Mouse (Mus musculus): ENCODE measurements around the gene Abcb9.
"Not testable (repeated sequence)": the region's sequence is repeated elsewhere in the genome, so short reads cannot be mapped to it uniquely, and the experiment has no call there.

The Abcb9 gene

GRCm38 (mm10) chr5:124062037-124062824 lies 33.4 kb downstream of the Abcb9 start:
- DNase-seq (ENCODE audit: extremely low spot score, low read depth, low spot score): no peak

- no peak for DNase-seq (ENCODE audit: extremely low spot score, low read depth, low spot score)
Measured at GRCm38 (mm10) chr5:124059677-124060076, 35.9 kb downstream of the Abcb9 start.

DNA sequence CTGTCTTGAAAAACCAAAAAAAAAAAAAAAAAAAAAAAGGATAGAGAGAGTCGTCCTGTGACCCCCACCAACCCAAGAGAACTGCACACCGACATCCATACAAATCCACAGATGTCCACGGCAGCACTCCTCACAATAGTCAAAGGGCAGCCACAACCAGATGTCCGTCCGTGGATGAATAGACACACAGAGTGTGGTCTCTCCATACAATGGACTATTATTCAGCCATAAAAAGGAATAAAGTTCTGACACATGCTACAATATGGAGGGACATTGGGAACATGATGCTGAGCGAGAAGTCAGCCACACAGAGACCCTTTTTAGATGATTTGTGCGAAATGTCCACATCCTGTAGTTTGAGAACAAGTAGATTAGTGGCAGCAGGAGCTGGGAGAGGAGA lies 36.8 kb downstream of the Abcb9 start:
- DNase-seq (ENCODE audit: extremely low spot score, low read depth, low spot score): no peak

- no peak for DNase-seq (ENCODE audit: extremely low spot score, low read depth, low spot score)
Measured at GRCm38 (mm10) chr5:124056956-124057355, 38.6 kb downstream of the Abcb9 start.

GRCm38 (mm10) chr5:124056219-124056618 lies 39.4 kb downstream of the Abcb9 start:
- DNase-seq (ENCODE audit: extremely low spot score, low read depth, low spot score): no peak

- DNase-seq (ENCODE audit: extremely low spot score, low read depth, low spot score): not testable (repeated sequence)
Measured at GRCm38 (mm10) chr5:124052641-124053040, 43.0 kb downstream of the Abcb9 start.

DNA sequence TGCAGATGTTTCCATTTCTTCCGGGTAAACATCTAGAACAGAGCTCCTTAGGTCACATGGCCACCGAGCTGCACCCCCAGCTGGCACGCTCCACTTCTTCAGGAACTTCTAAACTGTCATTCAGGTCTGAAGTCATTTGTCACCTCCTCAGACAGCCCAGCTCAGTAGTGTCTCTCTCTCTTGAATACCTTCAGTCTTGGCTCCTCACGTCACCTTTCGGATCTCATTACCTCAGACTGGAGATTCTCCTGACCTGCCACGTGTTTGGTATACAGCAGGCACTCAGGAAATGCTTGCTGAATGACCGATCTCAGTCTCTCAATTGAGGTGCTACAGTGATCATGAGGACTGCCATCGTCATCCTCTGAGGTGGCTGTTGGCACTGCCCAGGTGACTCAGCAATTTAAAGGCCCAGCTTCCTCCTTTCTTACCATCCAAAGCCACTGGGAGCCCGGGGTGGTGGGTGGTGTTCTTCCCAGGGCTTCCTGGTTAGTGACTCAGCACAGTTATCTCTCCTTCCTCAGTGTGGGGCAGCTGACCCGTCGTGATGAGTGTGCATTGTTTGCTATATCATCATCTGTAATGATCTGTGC lies 43.6 kb downstream of the Abcb9 start:
- no peak for DNase-seq (ENCODE audit: extremely low spot score, low read depth, low spot score)

DNA sequence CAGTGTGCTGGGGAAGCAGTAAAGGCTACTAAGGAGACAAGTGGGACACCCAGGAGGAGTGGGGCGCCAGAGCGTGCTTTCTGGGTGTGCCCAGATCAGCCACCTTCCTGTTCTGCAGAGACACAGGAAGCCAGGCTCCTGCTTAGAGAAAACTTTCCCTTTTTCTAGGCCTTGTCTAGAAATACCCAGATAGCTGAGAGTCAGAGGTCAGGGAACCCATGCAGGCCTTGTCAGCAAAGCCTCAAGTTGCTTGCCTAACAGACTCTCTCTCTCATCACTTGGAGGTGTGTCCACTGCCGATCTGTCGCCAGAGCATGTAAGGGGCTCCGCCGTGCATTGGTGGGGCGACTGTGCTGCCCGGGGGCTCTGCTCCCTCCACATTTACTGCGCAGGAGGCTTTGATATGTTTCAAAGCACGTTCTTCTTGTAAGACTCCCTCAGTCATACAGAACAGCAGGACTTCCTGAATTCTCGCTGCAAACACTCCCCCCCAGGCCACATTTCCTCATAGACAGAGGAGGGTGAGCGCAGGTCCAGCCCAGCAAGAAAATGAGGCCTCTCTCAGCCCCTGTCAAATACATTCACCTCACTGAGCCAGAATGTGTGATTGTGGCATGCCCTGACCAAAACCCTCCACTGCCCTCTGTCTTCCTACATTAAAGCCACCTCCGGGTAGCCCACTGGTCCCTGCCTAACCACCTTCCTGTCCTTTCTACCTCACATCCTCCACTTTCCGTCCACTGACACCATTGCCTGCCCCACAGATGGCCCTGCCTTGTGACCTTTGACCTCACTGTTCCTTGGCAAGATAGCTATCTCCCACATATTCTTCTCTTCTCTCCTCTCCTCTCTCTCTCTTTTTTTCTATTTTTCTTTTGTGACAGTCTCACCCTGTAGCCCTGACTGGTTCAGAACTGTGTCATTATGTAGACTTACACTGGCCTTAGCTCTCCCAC lies 45.2 kb downstream of the Abcb9 start:
- no peak for DNase-seq (ENCODE audit: extremely low spot score, low read depth, low spot score)

DNA sequence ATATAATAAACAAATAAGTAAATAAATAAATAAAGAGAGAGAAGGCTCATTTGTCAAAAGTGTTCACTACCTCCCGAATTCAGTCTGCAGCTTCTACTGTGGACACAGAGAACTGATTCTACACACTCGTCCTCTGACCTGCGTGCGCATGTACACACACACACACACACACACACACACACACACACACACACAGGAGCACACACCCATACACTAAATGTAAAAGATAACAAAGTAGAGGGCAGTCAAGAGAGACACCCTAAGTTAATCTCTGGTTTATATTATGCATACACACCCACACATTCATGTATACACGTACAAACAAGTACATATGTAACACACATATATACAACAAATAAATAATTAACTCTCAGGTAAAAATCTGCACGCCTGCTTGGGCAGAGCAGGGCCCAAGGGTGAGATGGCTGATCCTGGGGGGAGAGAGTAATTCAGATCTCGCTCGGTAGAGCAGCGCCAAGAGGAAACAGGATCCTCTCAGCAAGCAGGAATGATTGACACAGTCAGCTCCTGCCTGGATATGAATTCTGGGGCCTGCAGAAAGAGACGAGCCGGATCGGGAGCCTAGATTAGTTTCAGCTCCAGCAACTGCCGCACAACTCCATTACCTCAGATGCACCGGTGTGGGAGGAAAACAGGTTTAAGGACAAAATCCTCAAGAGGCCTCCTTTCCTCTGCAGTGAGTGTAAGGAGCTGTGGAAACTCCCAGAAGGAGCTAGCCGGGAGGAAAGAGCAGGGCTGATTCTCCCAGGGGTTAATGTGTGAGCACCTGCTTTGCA lies 46.2 kb downstream of the Abcb9 start:
- DNase-seq (ENCODE audit: extremely low spot score, low read depth, low spot score): no peak

GRCm38 (mm10) chr5:124046741-124047401 lies 48.7 kb downstream of the Abcb9 start:
- DNase-seq (ENCODE audit: extremely low spot score, low read depth, low spot score): no peak

GRCm38 (mm10) chr5:124045453-124046010 lies 50.1 kb downstream of the Abcb9 start:
- DNase-seq (ENCODE audit: extremely low spot score, low read depth, low spot score): no peak

GRCm38 (mm10) chr5:124043999-124044398 lies 51.6 kb downstream of the Abcb9 start:
- no peak for DNase-seq (ENCODE audit: extremely low spot score, low read depth, low spot score)

GRCm38 (mm10) chr5:124043212-124043978 lies 52.2 kb downstream of the Abcb9 start:
- DNase-seq (ENCODE audit: extremely low spot score, low read depth, low spot score): no peak

- DNase-seq (ENCODE audit: extremely low spot score, low read depth, low spot score): no peak
Measured at GRCm38 (mm10) chr5:124041097-124041496, 54.5 kb downstream of the Abcb9 start.

DNA sequence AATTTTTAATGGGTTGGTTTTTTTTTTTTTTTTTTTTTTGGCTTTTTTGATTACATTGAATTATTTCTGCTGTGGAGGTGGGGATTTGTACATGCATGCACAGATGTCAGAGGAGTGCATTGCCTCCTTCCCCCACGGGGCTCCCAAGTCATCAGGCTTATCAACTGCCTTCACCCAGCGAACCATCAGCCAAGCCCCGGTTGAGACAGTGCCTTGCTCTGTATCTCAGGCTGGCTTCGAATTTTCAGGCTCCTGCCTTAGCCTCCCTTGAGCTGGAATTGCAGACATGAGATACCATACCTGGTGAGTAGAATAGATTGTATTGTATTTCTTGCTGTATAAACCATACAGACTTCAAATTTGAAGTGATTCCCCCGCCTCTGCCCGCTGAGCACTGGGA lies 56.0 kb downstream of the Abcb9 start:
- no peak for DNase-seq (ENCODE audit: extremely low spot score, low read depth, low spot score)

- DNase-seq (ENCODE audit: extremely low spot score, low read depth, low spot score): no peak
Measured at GRCm38 (mm10) chr5:124036836-124037235, 58.8 kb downstream of the Abcb9 start.

DNA sequence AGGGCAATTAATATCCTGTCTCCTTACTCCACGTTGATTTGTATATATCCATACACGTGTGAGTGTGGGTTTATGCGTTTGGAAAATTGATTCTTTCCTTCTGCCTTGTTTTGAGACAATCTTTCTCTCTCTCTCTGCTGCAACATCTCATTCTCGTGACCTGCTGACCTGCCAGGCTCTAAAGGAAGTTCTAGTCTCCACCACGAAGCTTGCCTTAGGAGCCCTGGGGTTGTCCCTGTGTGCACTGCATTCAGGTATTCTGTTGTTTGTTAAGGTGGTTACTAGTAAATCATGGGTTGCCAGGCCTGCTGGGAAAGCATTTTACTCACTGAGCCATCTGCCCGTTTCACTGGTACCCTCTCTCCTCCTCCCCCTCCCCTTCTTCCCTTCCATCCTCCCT lies 59.3 kb downstream of the Abcb9 start:
- DNase-seq (ENCODE audit: extremely low spot score, low read depth, low spot score): no peak

GRCm38 (mm10) chr5:124035806-124036205 lies 59.8 kb downstream of the Abcb9 start:
- DNase-seq (ENCODE audit: extremely low spot score, low read depth, low spot score): no peak

- no peak for DNase-seq (ENCODE audit: extremely low spot score, low read depth, low spot score)
Measured at GRCm38 (mm10) chr5:124035406-124035805, 60.2 kb downstream of the Abcb9 start.

All from hindlimb bud, embryonic 11.5 days (tissue).